17 mouse cellular contexts compared by ENCODE assay signal in the genomic region with DNA sequence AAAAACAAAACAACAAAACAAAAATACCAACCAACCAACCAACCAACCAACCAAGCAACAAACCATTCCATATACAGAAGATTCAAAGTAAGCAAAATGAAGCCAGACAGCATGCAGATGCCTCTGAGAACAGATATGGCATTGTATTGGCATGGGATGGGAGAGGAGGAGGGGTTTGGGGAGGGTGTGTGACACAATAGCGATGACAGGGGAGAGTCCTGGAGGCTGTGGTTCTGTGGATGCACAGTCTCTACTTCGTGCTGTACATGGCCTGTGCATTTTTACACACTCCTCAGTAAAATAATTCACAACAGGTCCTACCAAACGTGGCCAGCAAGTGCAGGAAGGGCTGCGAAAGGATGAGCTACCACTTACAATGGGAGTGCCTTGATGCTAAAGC.
DNase-seq lines count a peak whose midpoint lies in the region; ATAC-seq lines count a peak whose summit lies in the region.
"Had no signal": no experiment of that assay in that cellular context is flagged by ENCODE, and none has a peak within 500 bp of the region (broad histone marks: within the 10 kb centered on the region; RNA-seq: fewer than 3 reads in every experiment).

No protein-coding gene starts in this region.

- no peaks in the 10 kb centered on the region for H3K9me3 ChIP-seq in kidney, embryonic 14.5 days (ENCODE audit: control insufficient read depth, low read length)
- no peaks in the 10 kb centered on the region for H3K9me3 ChIP-seq in midbrain, embryonic 13.5 days
- no peaks in the 10 kb centered on the region for H3K9me3 ChIP-seq in midbrain, embryonic 16.5 days (replicated peaks; ENCODE audit: control insufficient read depth, low read length, poor library complexity, severe bottlenecking)
- H3K9me3 ChIP-seq in hindbrain, embryonic 11.5 days (ENCODE audit: control insufficient read depth, low read length) = no peaks in the 10 kb centered on the region
- H3K9me3 ChIP-seq: embryonic facial prominence, embryonic 12.5 days; heart, embryonic 10.5 days had no signal

- no peak overlapping the region for H3K4me2 ChIP-seq in kidney, embryonic 14.5 days (replicated peaks; ENCODE audit: low read depth, low read length)
- no peak overlapping the region for H3K4me2 ChIP-seq in midbrain, embryonic 13.5 days (replicated peaks)
- no peak overlapping the region for H3K4me2 ChIP-seq in midbrain, embryonic 16.5 days (ENCODE audit: low read length)
- no peak overlapping the region for H3K4me2 ChIP-seq in hindbrain, embryonic 11.5 days (replicated peaks; ENCODE audit: low read depth, low read length)
- H3K4me2 ChIP-seq: embryonic facial prominence, embryonic 12.5 days; liver, embryonic 11.5 days had no signal

- no peak for DNase-seq in kidney, postnatal 14 days
- no peak for DNase-seq in hindbrain, embryonic 11.5 days (ENCODE audit: low spot score)
- no peak for DNase-seq in heart, postnatal 14 days
- no peak for DNase-seq in urinary bladder, postnatal 4 days (ENCODE audit: low spot score in 2 of 2)
- DNase-seq: adrenal gland, adult 8-10 months; B cell, adult 2 months; cerebellum, postnatal 25 days; gastrocnemius, postnatal 25 days; heart, postnatal 36 days; right cerebral cortex, postnatal 25 days had no signal

- H3K4me1 ChIP-seq in kidney, embryonic 14.5 days (ENCODE audit: control insufficient read depth, insufficient read depth, low read length) = 0 out of 2 replicates have a peak, but pooled peaks cover 9% of the 10 kb centered on the region
- peaks cover 15% of the 10 kb centered on the region for H3K4me1 ChIP-seq in midbrain, embryonic 13.5 days (replicated peaks)
- no peaks in the 10 kb centered on the region for H3K4me1 ChIP-seq in midbrain, embryonic 16.5 days (ENCODE audit: control insufficient read depth, insufficient read depth, low read length)
- H3K4me1 ChIP-seq in hindbrain, embryonic 11.5 days (replicated peaks; ENCODE audit: control insufficient read depth, insufficient read depth, low read length) = peaks cover 5% of the 10 kb centered on the region; the same call in 1 of the 2 replicates

- no peak overlapping the region; the same call in 1 of the 2 replicates for H3K27ac ChIP-seq in kidney, embryonic 14.5 days (ENCODE audit: low read depth, low read length)
- H3K27ac ChIP-seq in midbrain, embryonic 13.5 days = 0 out of 2 replicates have a peak overlapping the region, but pooled peaks have one; percentile 49
- no peak overlapping the region for H3K27ac ChIP-seq in midbrain, embryonic 16.5 days (ENCODE audit: low read length)
- H3K27ac ChIP-seq in hindbrain, embryonic 11.5 days (ENCODE audit: low read depth, low read length) = no peak overlapping the region
- H3K27ac ChIP-seq: embryonic facial prominence, embryonic 12.5 days had no signal

- intact Hi-C loops in heart, postnatal 14 days (cut with DNase I) = no loop called here

- no peaks in the 10 kb centered on the region for H3K36me3 ChIP-seq in kidney, embryonic 14.5 days (ENCODE audit: control insufficient read depth, insufficient read depth, low read length)
- no peaks in the 10 kb centered on the region for H3K36me3 ChIP-seq in midbrain, embryonic 13.5 days
- no peaks in the 10 kb centered on the region for H3K36me3 ChIP-seq in midbrain, embryonic 16.5 days (ENCODE audit: control insufficient read depth, insufficient read depth, low read length)
- H3K36me3 ChIP-seq in hindbrain, embryonic 11.5 days (ENCODE audit: control insufficient read depth, insufficient read depth, low read length) = no peaks in the 10 kb centered on the region
- H3K36me3 ChIP-seq: embryonic facial prominence, embryonic 12.5 days had no signal

- H3K27me3 ChIP-seq in kidney, embryonic 14.5 days (ENCODE audit: control insufficient read depth, insufficient read depth, low read length) = no peaks in the 10 kb centered on the region
- no peaks in the 10 kb centered on the region for H3K27me3 ChIP-seq in midbrain, embryonic 13.5 days
- H3K27me3 ChIP-seq in midbrain, embryonic 16.5 days (ENCODE audit: control insufficient read depth, insufficient read depth, low read depth, low read length) = no peaks in the 10 kb centered on the region
- H3K27me3 ChIP-seq in hindbrain, embryonic 11.5 days (ENCODE audit: control insufficient read depth, insufficient read depth, low read length) = no peaks in the 10 kb centered on the region
- H3K27me3 ChIP-seq: embryonic facial prominence, embryonic 12.5 days had no signal

- H3K9ac ChIP-seq in kidney, embryonic 14.5 days (ENCODE audit: low read depth, low read length) = no peak overlapping the region
- no peak overlapping the region for H3K9ac ChIP-seq in midbrain, embryonic 13.5 days (replicated peaks)
- H3K9ac ChIP-seq in midbrain, embryonic 16.5 days (ENCODE audit: low read depth, low read length) = no peak overlapping the region
- H3K9ac ChIP-seq in hindbrain, embryonic 11.5 days (ENCODE audit: low read depth, low read length) = no peak overlapping the region
- H3K9ac ChIP-seq: embryonic facial prominence, embryonic 12.5 days had no signal

- H3K4me3 ChIP-seq in kidney, embryonic 14.5 days (ENCODE audit: low read length) = no peak overlapping the region
- H3K4me3 ChIP-seq in midbrain, embryonic 13.5 days (replicated peaks) = no peak overlapping the region
- H3K4me3 ChIP-seq in midbrain, embryonic 16.5 days (ENCODE audit: low read depth, low read length) = no peak overlapping the region
- H3K4me3 ChIP-seq in hindbrain, embryonic 11.5 days (ENCODE audit: low read depth, low read length) = no peak overlapping the region
- H3K4me3 ChIP-seq: embryonic facial prominence, embryonic 12.5 days; heart, embryonic 10.5 days had no signal

- 55% methylated on average over 4 of the region's 4 CpGs for WGBS in kidney, embryonic 14.5 days
- WGBS in midbrain, embryonic 13.5 days = 33% methylated on average over 4 of the region's 4 CpGs
- 31% methylated on average over 4 of the region's 4 CpGs for WGBS in midbrain, embryonic 16.5 days
- 39% methylated on average over 4 of the region's 4 CpGs for WGBS in hindbrain, embryonic 11.5 days

- peak; percentile 20; the same call in 1 of the 2 replicates for ATAC-seq in kidney, embryonic 14.5 days (ENCODE audit: low FRiP score, low TSS enrichment)
- peak; percentile 62 for ATAC-seq in midbrain, embryonic 13.5 days
- ATAC-seq in midbrain, embryonic 16.5 days = no peak
- ATAC-seq in hindbrain, embryonic 11.5 days (ENCODE audit: low FRiP score) = peak; percentile 78
- ATAC-seq: intestine, postnatal 0 days had no signal
